In genomic region chr9:43253271-43253681, GRCm38 (mm10) we compare ENCODE assay signal across 8 mouse cellular contexts. TPM values are rescaled to one million over a fixed set of nuclear protein-coding genes. Genes with fewer than 3 reads are reported as not detected.
DNase-seq lines count a peak whose midpoint lies in the region; ATAC-seq lines count a peak whose summit lies in the region.
"Had no signal": no experiment of that assay in that cellular context is flagged by ENCODE, and none has a peak within 500 bp of the region (broad histone marks: within the 10 kb centered on the region; RNA-seq: fewer than 3 reads in every experiment).

No protein-coding gene starts in this region.

- peak; percentile 71 for ATAC-seq in embryonic facial prominence, embryonic 15.5 days (ENCODE audit: insufficient number of reproducible peaks, low FRiP score, low TSS enrichment, low read depth)
- no peak for ATAC-seq in liver, embryonic 13.5 days (ENCODE audit: low read depth)

- peak; percentile 77 for DNase-seq in embryo, embryonic 10.5 days (ENCODE audit: low spot score)
- DNase-seq in heart, postnatal 4 days: peak; percentile 76
- DNase-seq in liver, embryonic 13.5 days: no peak
- no peak for DNase-seq in frontal cortex, adult 2 months (ENCODE audit: extremely low spot score in 1 of 2, low spot score in 1 of 2)
- DNase-seq in thymus, postnatal 25 days: no peak
- no peak for DNase-seq in testis, postnatal 10 days (ENCODE audit: low spot score)

- no peak overlapping the region for H3K9ac ChIP-seq in embryonic facial prominence, embryonic 15.5 days
- no peak overlapping the region for H3K9ac ChIP-seq in liver, embryonic 13.5 days

- H3K4me1 ChIP-seq in embryonic facial prominence, embryonic 15.5 days: peaks cover 39% of the 10 kb centered on the region
- H3K4me1 ChIP-seq in liver, embryonic 13.5 days (replicated peaks): peaks cover 26% of the 10 kb centered on the region

- no peaks in the 10 kb centered on the region for H3K9me3 ChIP-seq in embryonic facial prominence, embryonic 15.5 days (replicated peaks)
- H3K9me3 ChIP-seq in liver, embryonic 13.5 days (replicated peaks): no peaks in the 10 kb centered on the region

- peak overlapping the region; percentile 28; the same call in 1 of the 2 replicates for H3K4me2 ChIP-seq in embryonic facial prominence, embryonic 15.5 days (replicated peaks)
- H3K4me2 ChIP-seq in liver, embryonic 13.5 days: no peak overlapping the region

- H3K36me3 ChIP-seq in embryonic facial prominence, embryonic 15.5 days: no peaks in the 10 kb centered on the region
- no peaks in the 10 kb centered on the region for H3K36me3 ChIP-seq in liver, embryonic 13.5 days

- H3K27me3 ChIP-seq in embryonic facial prominence, embryonic 15.5 days: no peaks in the 10 kb centered on the region
- no peaks in the 10 kb centered on the region for H3K27me3 ChIP-seq in liver, embryonic 13.5 days

- 18% methylated on average over 5 of the region's 5 CpGs for WGBS in embryonic facial prominence, embryonic 15.5 days
- 58% methylated on average over 5 of the region's 5 CpGs for WGBS in liver, embryonic 13.5 days (ENCODE audit: insufficient replicate concordance)

- H3K27ac ChIP-seq in embryonic facial prominence, embryonic 15.5 days (replicated peaks): peak overlapping the region; percentile 92
- peak overlapping the region; percentile 48; the same call in 1 of the 2 replicates for H3K27ac ChIP-seq in liver, embryonic 13.5 days

- H3K4me3 ChIP-seq in embryonic facial prominence, embryonic 15.5 days (replicated peaks): no peak overlapping the region
- no peak overlapping the region for H3K4me3 ChIP-seq in liver, embryonic 13.5 days (replicated peaks)

RNA-seq across cellular contexts. Expression of gene Oaf, which starts 13.6 kb away (rescaled TPM):
- polyA plus RNA-seq in embryonic facial prominence, embryonic 15.5 days (2015; fragmentation: Nextera tagmentation; extraction: Ambion mirVana): 91.2 and 96.9 TPM in 2 replicates
- total RNA-seq in heart, postnatal 4 days (2021): 10 to 100 TPM; 22.1 to 27.7 TPM
- 27.4 and 29.3 TPM in 2 replicates for polyA plus RNA-seq in liver, embryonic 13.5 days (2015; fragmentation: Nextera tagmentation; extraction: Ambion mirVana)
- 23.9 and 27.8 TPM in 2 replicates for polyA plus RNA-seq in frontal cortex, adult 2 months (2012; rRNA removed)

RNA-seq across cellular contexts. Expression of gene Pou2f3, which starts 43.1 kb away (rescaled TPM):
- 11.2 and 12.7 TPM in 2 replicates for polyA plus RNA-seq in embryonic facial prominence, embryonic 15.5 days (2015; fragmentation: Nextera tagmentation; extraction: Ambion mirVana)
- under 1 TPM; 0.11 to 0.17 TPM for total RNA-seq in heart, postnatal 4 days (2021)
- polyA plus RNA-seq in liver, embryonic 13.5 days (2015; fragmentation: Nextera tagmentation; extraction: Ambion mirVana): not detected in 2 replicates
- 0.17 and 0.26 TPM in 2 replicates for polyA plus RNA-seq in frontal cortex, adult 2 months (2012; rRNA removed)
- polyA plus RNA-seq: spleen, adult 2 months had no signal

RNA-seq across cellular contexts. Expression of gene Trim29, which starts 57.4 kb away (rescaled TPM):
- polyA plus RNA-seq in embryonic facial prominence, embryonic 15.5 days (2015; fragmentation: Nextera tagmentation; extraction: Ambion mirVana): 131 and 142 TPM in 2 replicates
- under 1 TPM in 1 of 2 experiments, not detected in 1; 0.19 TPM for total RNA-seq in heart, postnatal 4 days (2021)
- 0.09 and 0.10 TPM in 2 replicates for polyA plus RNA-seq in liver, embryonic 13.5 days (2015; fragmentation: Nextera tagmentation; extraction: Ambion mirVana)
- 0.19 and 0.36 TPM in 2 replicates for polyA plus RNA-seq in frontal cortex, adult 2 months (2012; rRNA removed)

Comparison
In these comparisons a context has a peak if more than half of its experiments do, and no peak if none do; other contexts are left out.
1. DNase-seq: peak in embryo, embryonic 10.5 days (single experiment) and heart, postnatal 4 days (single experiment); none in liver, embryonic 13.5 days (single experiment), frontal cortex, adult 2 months (0 of 2), thymus, postnatal 25 days (single experiment) and testis, postnatal 10 days (single experiment).
2. RNA of gene Trim29, which starts 57.4 kb away (polyA plus RNA-seq): 131 to 142 TPM in embryonic facial prominence, embryonic 15.5 days; 0.19 to 0.36 TPM in frontal cortex, adult 2 months and 0.09 to 0.10 TPM in liver, embryonic 13.5 days; every median in the first group is over 10 times any median in the second.